Mouse (Mus musculus) heart, postnatal 0 days (tissue): ENCODE results near the gene Peak1.

Source experiments
- CTCF ChIP-seq: IDR thresholded peaks from 2 replicates; pipeline ENCODE4 v1.5.1; 2016; ENCODE audit warnings: antibody characterized with exemption, control low read depth, low read depth
- EP300 ChIP-seq: IDR thresholded peaks from 2 replicates; pipeline ENCODE4 v1.6.1; 2016; ENCODE audit warnings: antibody characterized with exemption, low read depth

- TF ChIP-seq CTCF: no peak
- peak; percentile 53; the same call in 1 of the 2 replicates for TF ChIP-seq EP300
These were observed 157.9 kb downstream of the Peak1 start for GRCm38 (mm10) chr9:56259790-56260494.
